Mouse (Mus musculus): Measurements from ENCODE around the gene Senp5.
"Not testable (repeated sequence)": the region's sequence is repeated elsewhere in the genome, so short reads cannot be mapped to it uniquely, and the experiment has no call there.

The Senp5 gene

GRCm38 (mm10) chr16:32002509-32003477 is at the start of gene Senp5:
Senp5 (minus strand) TSS chr16:32003287.
- peak; percentile 96 for DNase-seq

- no peak for DNase-seq
Observed at GRCm38 (mm10) chr16:32042367-32042766, 39.3 kb upstream of the Senp5 start.

GRCm38 (mm10) chr16:32019678-32020077 is 16.6 kb upstream of the Senp5 start:
- no peak for DNase-seq

DNA sequence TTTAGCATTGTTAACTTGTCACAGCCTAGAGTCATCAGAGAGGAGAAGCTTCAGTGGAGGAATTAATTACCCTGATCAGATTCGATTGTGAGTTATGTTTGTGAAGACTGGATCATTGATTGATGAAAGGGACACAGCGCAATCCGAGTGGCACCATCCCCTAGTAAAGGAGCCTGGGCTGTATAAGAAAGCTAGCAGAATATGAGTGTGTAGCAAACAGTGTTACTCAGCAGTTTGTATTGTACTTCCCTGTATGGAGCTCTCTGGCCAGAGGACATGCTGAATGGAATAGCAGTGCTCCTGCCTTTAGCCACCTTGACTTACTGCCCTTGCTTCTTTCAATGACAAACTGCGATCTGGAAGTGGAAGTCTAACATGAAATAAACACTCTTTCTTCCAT is 7.2 kb upstream of the Senp5 start:
- DNase-seq, result no peak

DNA sequence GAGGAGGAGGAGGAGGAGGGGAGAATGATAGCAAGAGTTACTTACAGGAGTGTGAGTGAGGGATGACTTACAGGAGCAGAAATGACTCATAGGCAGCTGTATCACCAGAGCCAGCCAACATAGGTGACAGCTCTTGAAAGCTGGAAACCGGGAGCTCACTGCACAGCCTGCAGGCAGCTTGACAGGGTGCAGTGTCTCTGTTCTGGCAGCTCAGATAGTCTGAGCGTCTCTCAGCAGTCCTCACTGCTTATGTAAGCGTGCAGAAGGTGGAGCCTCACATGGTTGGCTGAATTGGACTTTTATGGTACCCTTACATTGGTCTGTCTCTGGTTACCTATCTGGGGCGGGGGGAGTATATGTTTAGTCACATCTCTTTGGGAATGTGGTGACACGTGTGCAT is 6.8 kb upstream of the Senp5 start:
- peak; percentile 10 for DNase-seq

DNA sequence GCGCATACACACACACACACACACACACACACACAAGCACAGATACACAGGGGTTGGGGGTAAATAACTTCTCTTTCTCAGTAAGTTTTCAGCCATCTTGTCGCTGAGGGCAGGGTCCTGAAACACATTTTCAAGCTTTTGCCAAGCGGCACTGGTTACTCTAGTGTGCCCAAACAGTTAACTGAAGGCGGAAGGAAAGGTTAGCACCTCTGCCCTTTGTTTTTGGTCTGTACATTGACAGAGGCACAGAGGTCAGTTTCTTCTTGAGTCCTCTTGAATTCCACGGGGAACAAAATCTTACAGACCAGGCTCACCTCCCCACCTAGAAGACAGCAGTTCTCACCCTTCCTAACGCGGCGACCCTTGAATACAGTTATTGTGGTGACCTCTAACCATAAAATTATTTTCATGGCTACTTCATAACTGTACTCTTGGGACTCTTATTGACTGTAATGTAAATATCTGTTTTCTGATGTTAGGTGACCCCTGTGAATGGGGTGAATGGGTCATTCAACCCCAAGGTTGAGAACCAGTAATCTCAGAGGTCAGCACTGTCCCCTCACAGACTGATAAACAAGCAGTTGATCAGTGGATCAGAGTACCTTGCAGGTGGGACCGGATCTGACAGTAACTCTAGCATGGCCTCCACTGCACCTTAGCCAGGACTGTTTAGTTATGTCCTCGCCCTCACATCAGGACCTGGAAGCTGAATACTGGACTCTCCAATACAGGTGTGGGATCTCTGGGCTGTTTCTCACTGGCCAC is 5.6 kb upstream of the Senp5 start:
- no peak for DNase-seq

DNA sequence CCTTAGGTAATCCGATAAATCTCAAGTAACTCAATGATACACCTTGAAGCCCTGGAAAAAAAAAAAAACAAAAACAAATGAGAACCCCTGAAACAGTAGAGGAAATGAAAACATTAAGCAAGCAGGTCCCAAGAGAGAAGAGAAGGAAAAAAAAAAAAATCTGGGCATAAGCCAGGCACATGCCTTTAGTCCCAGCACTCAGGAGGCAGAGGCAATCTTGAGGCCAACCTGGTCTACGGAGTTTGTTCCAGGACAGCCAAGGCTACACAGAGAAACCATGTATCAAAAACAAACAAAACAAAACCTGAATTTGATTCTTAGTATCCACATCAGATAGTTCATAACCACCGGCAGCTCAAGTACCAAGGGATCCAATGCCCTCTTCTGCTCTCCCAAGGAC is 1.6 kb upstream of the Senp5 start:
- no peak for DNase-seq

DNA sequence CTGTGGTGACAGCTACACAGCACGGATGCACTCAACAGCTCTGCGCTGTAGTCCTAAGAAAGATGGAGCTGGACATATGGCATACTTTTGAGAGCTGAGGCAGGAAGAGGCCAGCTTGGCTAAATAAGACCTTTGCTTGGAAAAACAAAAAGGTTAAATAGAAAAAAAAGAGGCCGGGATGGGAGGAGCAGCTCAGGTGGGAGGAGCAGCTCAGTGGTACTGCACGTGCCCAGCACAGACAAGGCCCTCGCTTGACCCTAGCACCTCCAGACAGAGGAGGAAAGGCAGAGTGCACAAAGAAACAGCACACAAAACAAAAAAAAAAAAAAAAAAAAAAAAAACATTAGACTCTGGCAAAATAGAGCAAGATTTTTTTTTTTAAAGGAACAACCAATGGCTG is 6.7 kb downstream of the Senp5 start:
- no peak for DNase-seq

- DNase-seq, result no peak
Observed at GRCm38 (mm10) chr16:31993946-31994345, 9.1 kb downstream of the Senp5 start.

DNA sequence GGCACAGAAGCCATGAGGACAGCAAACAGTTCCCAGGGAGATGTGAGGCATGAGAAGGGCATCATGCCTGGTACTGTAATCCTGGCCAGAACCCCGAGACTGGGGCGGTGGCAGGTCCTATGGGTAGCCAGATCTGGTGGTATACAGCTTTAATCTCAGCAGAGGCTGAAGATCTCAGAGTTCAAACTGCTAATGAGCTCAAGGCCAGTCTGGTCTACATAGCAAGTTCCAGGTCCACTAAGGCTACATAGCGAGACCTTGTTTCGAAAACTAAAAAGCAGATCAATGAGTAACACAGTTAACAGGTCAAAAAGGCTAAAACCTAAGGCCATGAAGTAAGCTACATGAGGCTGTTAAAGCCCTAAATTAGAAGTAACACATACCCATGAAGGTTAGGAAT is 9.9 kb downstream of the Senp5 start:
- no peak for DNase-seq

DNA sequence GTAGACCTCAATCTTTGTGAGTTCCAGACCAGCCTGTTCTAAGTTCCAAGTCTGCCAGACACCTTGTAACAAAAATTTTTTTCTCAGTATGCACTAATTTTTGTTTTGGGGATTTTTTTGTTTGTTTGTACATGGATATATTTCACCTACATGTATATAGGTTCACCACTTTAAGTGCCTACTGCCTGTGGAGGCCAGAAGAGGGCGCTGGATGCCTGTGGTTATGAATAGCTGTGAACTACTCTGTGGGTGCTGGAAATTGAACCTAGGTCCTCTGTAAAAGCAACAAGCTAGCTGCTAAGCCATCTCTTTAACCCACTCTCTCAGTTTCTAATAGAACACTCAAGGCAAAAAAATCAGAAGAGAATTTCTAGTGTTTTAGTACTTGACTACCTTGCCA is 11.0 kb downstream of the Senp5 start:
- no peak for DNase-seq

GRCm38 (mm10) chr16:31980946-31981345 is 22.1 kb downstream of the Senp5 start:
- no peak for DNase-seq

GRCm38 (mm10) chr16:31979501-31979900 is 23.6 kb downstream of the Senp5 start:
- DNase-seq, result no peak

GRCm38 (mm10) chr16:31975258-31975657 is 27.8 kb downstream of the Senp5 start:
- DNase-seq, result no peak

DNA sequence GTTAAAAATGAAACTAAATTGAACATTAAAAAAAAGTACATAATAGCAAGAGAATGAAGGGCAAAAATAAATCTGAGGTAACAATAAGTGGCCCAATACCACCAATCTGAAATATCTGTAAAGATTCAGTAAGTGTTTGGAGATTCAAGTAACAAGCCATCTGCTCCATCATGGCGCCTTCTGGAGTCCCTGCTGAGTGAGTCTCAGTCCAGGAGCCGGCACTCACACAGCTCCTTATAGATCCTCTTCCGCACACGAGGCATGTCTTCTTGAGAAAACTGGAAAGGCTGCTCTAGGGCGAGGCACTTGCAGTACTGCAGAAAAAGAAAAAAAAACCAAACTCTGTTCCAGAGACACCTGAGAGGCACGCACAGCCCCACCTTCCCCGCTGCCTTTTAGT is 39.9 kb downstream of the Senp5 start:
- no peak for DNase-seq

GRCm38 (mm10) chr16:31948345-31948774 is 54.7 kb downstream of the Senp5 start, which contains the start of the genes 0610012G03Rik and Ncbp2:
0610012G03Rik (minus strand) TSS chr16:31948494.
Ncbp2 (plus strand) TSS chr16:31948513.
- DNase-seq, result peak; percentile 97

DNA sequence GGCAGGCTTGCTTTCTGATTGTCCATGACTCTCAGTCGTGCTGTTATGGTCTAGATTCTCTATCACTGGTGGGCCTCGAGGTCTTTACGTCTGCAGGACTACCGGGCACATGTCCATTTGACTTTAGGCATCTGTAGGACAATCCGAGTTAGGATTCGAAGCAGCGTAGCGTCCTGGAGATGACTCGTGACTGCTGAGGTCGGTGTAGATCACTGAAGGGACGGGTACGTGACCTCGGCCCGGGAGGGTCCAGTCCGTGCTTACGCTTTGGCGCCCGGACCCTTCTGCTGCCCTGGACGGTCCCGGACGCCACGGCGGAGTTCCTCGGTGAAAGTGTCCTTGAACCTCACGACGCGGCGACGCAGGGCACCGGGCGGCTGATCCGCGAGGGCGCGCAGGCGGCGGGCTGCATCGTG is 55.2 kb downstream of the Senp5 start:
- no peak for DNase-seq

- no peak for DNase-seq
Observed at GRCm38 (mm10) chr16:31947333-31947732, 55.8 kb downstream of the Senp5 start.

DNA sequence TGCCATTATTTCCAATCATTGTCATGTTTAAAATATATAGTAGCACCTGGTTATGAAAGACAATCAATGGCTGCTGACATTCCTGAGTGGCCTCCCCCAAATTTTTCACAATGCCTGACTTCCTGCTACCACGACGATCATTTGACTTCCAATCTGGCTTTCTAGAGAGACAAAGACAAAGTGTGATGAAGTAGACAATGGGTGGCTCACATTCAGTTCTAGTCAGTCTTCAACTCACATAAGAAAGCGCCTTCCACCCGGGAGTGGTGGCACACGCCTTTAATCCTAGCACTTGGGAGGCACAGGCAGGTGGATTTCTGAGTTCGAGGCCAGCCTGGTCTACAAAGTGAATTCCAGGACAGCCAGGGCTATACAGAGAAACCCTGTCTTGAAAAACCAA is 57.1 kb downstream of the Senp5 start:
- not testable (repeated sequence) for DNase-seq

- no peak for DNase-seq
Observed at GRCm38 (mm10) chr16:31945372-31945771, 57.7 kb downstream of the Senp5 start.

GRCm38 (mm10) chr16:31944698-31945255 is 58.3 kb downstream of the Senp5 start:
- no peak for DNase-seq

GRCm38 (mm10) chr16:31943980-31944379 is 59.1 kb downstream of the Senp5 start:
- peak; percentile 89 for DNase-seq

- no peak for DNase-seq
Observed at GRCm38 (mm10) chr16:31940586-31940985, 62.5 kb downstream of the Senp5 start.

Data from embryo, embryonic 11 days (tissue).